Mouse (Mus musculus) E14TG2a.4 (cell line): ENCODE results near the gene Tmem165.

Experiments used
- CTCF ChIP-seq: conservative IDR thresholded peaks from 2 replicates; pipeline ENCODE4 v1.5.1; 2014; ENCODE audit warnings: low read length
- NANOG ChIP-seq: IDR thresholded peaks from 2 replicates; pipeline ENCODE4 v1.6.1; 2014; ENCODE audit warnings: borderline replicate concordance, low read length, mixed read lengths
- POU5F1 ChIP-seq: IDR thresholded peaks from 2 replicates; pipeline ENCODE4 v1.6.1; 2014; ENCODE audit warnings: low read length, borderline replicate concordance

- no peak for TF ChIP-seq CTCF
- TF ChIP-seq POU5F1, result no peak
- no peak for TF ChIP-seq NANOG
These were observed 18.9 kb upstream of the Tmem165 start for GRCm38 (mm10) chr5:76164827-76165226.
